ENCODE assay signal across 7 mouse cellular contexts in genomic region chr3:81102158-81102876, GRCm38 (mm10).
DNase-seq lines count a peak whose midpoint lies in the region; ATAC-seq and TF ChIP-seq lines count a peak whose summit lies in the region.

No protein-coding gene starts in this region.

- no peak overlapping the region for H3K4me3 ChIP-seq in CH12.LX (replicated peaks in 1 of 3; ENCODE audit: low read depth in 2 of 3, low read length in 2 of 3, poor library complexity in 1 of 3)
- H3K4me3 ChIP-seq in hindbrain, embryonic 12.5 days, result no peak overlapping the region

- H3K9me3 ChIP-seq in CH12.LX (replicated peaks; ENCODE audit: low read length), result no peaks in the 10 kb centered on the region
- no peaks in the 10 kb centered on the region for H3K9me3 ChIP-seq in hindbrain, embryonic 12.5 days (replicated peaks)

- dilution Hi-C loops in CH12.LX (cut with MboI; ENCODE audit: extremely low pct_ligation_motif_present, extremely low pct_unique_long_range_greater_than_20kb, low sequenced_read_pairs), result no loop called here

- H3K4me1 ChIP-seq in CH12.LX (ENCODE audit: control insufficient read depth in 1 of 2, insufficient read depth in 2 of 2), result peaks cover 3 to 15% of the 10 kb centered on the region in 2 experiments; a peak in 3 of 4 replicates
- H3K4me1 ChIP-seq in hindbrain, embryonic 12.5 days, result peaks cover 15% of the 10 kb centered on the region

- H3K27ac ChIP-seq in CH12.LX (ENCODE audit: insufficient read depth, low read depth), result no peak overlapping the region
- H3K27ac ChIP-seq in hindbrain, embryonic 12.5 days, result no peak overlapping the region; the same call in 1 of the 2 replicates

- TF ChIP-seq RAD21 in CH12.LX (IDR thresholded peaks at IDR 0.05; ENCODE audit: low read depth, low read length), result no peak

- WGBS in hindbrain, embryonic 12.5 days, result 25% methylated on average over 3 of the region's 3 CpGs

- ATAC-seq in hindbrain, embryonic 12.5 days (ENCODE audit: low FRiP score), result peak; percentile 86

- TF ChIP-seq POLR2A in CH12.LX (IDR thresholded peaks at IDR 0.05; ENCODE audit: low read depth, low read length), result no peak

- no peak for TF ChIP-seq EP300 in CH12.LX (IDR thresholded peaks at IDR 0.05; ENCODE audit: low read length)

- TF ChIP-seq CTCF in CH12.LX (conservative IDR thresholded peaks at IDR 0.05 in 1 of 2, IDR thresholded peaks at IDR 0.05 in 1 of 2; ENCODE audit: low read depth in 2 of 2, low read length in 2 of 2), result no peak

- no peaks in the 10 kb centered on the region for H3K79me2 ChIP-seq in CH12.LX (replicated peaks; ENCODE audit: control insufficient read depth, extremely low read depth, insufficient read depth, poor library complexity, severe bottlenecking)

- intact Hi-C loops in heart, postnatal 10 days (cut with DNase I), result no loop called here

- no peak overlapping the region for H3K4me2 ChIP-seq in CH12.LX (ENCODE audit: insufficient read depth, low read depth, poor library complexity, severe bottlenecking)
- no peak overlapping the region for H3K4me2 ChIP-seq in hindbrain, embryonic 12.5 days (replicated peaks)

- no peak overlapping the region for H3K9ac ChIP-seq in CH12.LX (ENCODE audit: insufficient read depth, low read depth)
- no peak overlapping the region for H3K9ac ChIP-seq in hindbrain, embryonic 12.5 days

- H3K36me3 ChIP-seq in CH12.LX (replicated peaks in 1 of 2; ENCODE audit: control insufficient read depth in 1 of 2, insufficient read depth in 1 of 2, low read length in 1 of 2), result no peaks in the 10 kb centered on the region
- H3K36me3 ChIP-seq in hindbrain, embryonic 12.5 days, result no peaks in the 10 kb centered on the region

- peak; percentile 53 for DNase-seq in 3T3-L1 (ENCODE audit: low read depth, low spot score)
- peak; percentile 55 for DNase-seq in CH12.LX (ENCODE audit: extremely low read depth)
- DNase-seq in liver, result peak; percentile 38
- DNase-seq in naive thymus-derived CD4-positive, alpha-beta T cell, adult 2 months (ENCODE audit: low read depth), result peak; percentile 8
- no peak for DNase-seq in heart, postnatal 10 days
- DNase-seq in urinary bladder, adult 2 months (ENCODE audit: low spot score), result no peak

- H3K27me3 ChIP-seq in CH12.LX (replicated peaks), result no peaks in the 10 kb centered on the region
- no peaks in the 10 kb centered on the region for H3K27me3 ChIP-seq in hindbrain, embryonic 12.5 days

- in situ Hi-C loops in CH12.LX (cut with MboI; ENCODE audit: low pct_ligation_motif_present, low pct_unique_long_range_greater_than_20kb, low sequenced_read_pairs), result no loop called here

TF ChIP-seq in CH12.LX, 34 proteins besides CTCF, POLR2A, EP300 and RAD21:
- peak; percentile 29; the same call in 1 of the 2 replicates for TF ChIP-seq MEF2A (IDR thresholded peaks at IDR 0.05; ENCODE audit: borderline replicate concordance, low read depth, low read length)
- no peak for TF ChIP-seq PAX5 (IDR thresholded peaks at IDR 0.05; ENCODE audit: low read length)
- TF ChIP-seq ELF1 (IDR thresholded peaks at IDR 0.05; ENCODE audit: low read depth, low read length), result 0 out of 2 replicates have a peak, but pooled peaks have one; percentile 32
- peak; percentile 15; the same call in 1 of the 2 replicates for TF ChIP-seq IRF4 (IDR thresholded peaks at IDR 0.05; ENCODE audit: low read depth, low read length)

Comparison
In these comparisons a context has a peak if more than half of its experiments do, and no peak if none do; other contexts are left out.
1. DNase-seq: peak in 3T3-L1 (single experiment), CH12.LX (single experiment), liver (single experiment) and naive thymus-derived CD4-positive, alpha-beta T cell, adult 2 months (single experiment); none in heart, postnatal 10 days (0 of 2) and urinary bladder, adult 2 months (single experiment).